Mouse (Mus musculus) fibroblast of lung, adult 2 months (primary cell): Measurements from ENCODE around the gene D6Ertd527e.

ENCODE experiments used
- DNase-seq: peaks from one replicate; pipeline ENCODE4 v3.0.0-alpha.2; 2011; ENCODE audit warnings: low read depth

D6Ertd527e gene

DNA sequence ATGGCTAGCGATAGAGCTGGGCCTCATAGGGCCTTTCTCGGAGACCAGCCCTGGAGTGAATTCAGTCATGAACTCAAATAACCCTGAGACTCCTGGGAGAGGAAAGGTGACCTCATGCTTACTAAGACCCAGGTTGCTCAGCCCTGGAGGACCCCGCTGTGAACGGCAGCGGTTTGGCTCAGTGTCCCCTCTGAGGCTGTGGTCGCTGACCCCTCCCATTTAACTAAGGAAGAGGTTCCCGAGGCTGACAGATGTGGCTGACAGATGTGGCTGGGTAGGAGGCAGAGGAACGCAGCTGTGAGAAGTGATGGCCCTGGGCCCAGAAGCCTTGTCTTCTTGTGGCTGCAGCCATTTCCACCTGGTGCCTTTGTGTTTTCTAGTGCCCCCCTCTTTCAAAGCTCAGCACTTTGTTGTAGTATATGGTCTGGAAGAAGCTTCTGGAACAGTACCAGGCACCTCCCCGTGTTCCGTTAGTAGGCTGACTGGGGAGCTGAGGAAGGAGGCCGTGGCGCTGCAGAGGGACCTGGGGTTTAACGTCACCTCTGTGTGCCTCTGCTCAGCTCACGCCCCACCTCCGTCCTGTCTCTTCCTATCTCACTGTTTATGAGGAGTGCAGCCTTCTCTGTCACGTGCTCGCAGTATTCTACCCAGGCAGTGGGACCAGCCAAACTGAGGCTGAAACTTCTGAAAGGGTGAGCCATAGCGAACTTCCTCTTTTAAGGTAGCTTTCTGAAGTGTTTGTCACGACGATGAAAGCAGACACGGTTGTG lies 48.1 kb downstream of the D6Ertd527e start:
- DNase-seq = peak; percentile 67

DNA sequence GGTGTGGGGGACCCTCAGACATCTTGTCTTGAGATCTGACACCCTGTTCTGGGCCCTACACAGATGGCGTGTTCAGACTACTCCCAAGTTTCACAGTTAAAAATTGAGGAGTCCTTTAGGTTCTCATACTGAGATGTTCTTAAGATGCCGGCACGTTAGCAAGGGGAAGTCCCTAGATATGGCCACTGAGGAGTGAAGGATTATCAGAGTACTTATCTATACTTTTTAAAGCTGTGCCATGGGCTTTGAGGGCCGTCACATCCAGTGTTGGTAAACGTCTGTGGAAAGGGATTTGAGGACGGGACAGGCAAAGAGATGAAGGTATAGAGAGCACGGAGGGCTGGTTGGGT lies 48.7 kb downstream of the D6Ertd527e start:
- no peak for DNase-seq

- DNase-seq = no peak
These were observed 49.3 kb downstream of the D6Ertd527e start for GRCm38 (mm10) chr6:87153836-87154235.

- DNase-seq = no peak
These were observed 53.6 kb downstream of the D6Ertd527e start for GRCm38 (mm10) chr6:87158062-87158623.

DNA sequence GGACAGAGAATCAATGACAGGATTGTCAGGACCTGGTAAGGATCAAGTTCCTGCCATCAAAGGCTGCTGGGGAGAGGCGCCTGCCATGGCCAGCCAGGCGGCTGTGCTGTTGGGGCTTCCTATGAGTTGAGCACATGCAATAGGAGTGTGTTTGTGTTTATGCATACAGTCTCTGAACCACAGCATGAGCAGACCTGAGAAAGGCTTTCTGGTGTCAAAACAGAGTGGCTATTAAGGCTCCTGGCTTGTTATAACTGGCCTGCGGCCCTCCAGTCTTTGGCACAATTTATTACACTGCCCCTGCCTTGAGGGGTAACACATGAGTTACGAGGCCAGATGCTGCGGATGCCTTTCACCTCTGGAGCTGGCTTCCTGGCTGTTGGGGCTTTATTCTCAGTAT lies 55.6 kb downstream of the D6Ertd527e start:
- no peak for DNase-seq

DNA sequence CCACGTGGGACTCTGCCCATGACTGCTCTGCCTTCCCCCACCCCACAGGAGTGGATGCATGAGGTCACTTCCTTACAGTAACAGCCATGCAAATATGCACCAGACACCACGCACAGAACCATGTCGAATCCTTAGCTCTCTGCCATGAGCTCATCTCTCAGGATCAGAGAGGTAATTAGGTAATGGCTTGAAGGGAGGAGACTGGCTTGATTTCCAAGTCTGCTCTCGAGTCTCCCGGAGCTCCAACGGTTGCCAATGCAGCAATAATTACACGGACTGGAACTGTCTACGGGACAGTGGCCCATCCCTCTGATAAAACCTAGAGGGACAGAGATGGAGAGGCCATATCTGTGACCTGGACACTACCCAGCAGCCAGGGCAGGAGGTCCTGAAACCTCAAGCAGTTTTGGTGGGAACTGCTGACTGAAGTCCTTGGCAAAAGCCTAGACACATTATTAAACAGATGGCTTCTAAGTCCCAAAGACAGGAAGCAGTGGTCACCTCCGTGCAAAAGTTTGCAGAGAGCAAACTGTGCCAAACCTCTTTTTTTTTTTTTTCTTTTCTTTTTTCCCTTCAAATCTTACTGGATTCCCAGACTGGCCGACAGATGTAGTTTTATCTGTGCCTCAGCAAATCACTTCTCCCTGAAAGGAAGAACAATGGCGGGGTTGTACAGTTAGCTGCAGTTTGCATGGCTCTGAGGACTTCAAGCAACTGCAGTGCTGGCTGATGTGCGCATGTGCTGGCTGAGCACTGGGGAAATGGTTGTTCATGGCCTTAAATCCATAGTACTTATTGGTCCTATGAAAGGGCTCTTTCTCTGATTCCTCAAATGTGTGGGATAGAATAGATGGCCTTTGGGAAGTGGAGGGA lies 57.1 kb downstream of the D6Ertd527e start:
- DNase-seq = no peak
